8 mouse cellular contexts compared by ENCODE assay signal in genomic region chr1:119082231-119082991, GRCm38 (mm10). TPM values are rescaled to one million over a fixed set of nuclear protein-coding genes. Genes with fewer than 3 reads are reported as not detected.
A peak's percentile ranks its signal among the peaks of the same experiment; 100 is the strongest.
DNase-seq lines count a peak whose midpoint lies in the region; ATAC-seq and TF ChIP-seq lines count a peak whose summit lies in the region.

No protein-coding gene starts in this region.

- no peaks in the 10 kb centered on the region for H3K36me3 ChIP-seq in kidney, embryonic 14.5 days (ENCODE audit: control insufficient read depth, insufficient read depth, low read length)
- H3K36me3 ChIP-seq in liver, embryonic 11.5 days (ENCODE audit: control insufficient read depth, insufficient read depth, low read length), result no peaks in the 10 kb centered on the region
- H3K36me3 ChIP-seq in neural tube, embryonic 15.5 days, result no peaks in the 10 kb centered on the region

- peak; percentile 41 for ATAC-seq in kidney, embryonic 14.5 days (ENCODE audit: low FRiP score, low TSS enrichment)
- ATAC-seq in liver, embryonic 11.5 days (replicated peaks; ENCODE audit: low FRiP score), result peak; percentile 37; the same call in 1 of the 2 replicates
- peak; percentile 54; the same call in 1 of the 2 replicates for ATAC-seq in neural tube, embryonic 15.5 days (ENCODE audit: low FRiP score)
- no peak for ATAC-seq in erythroblast, adult 5-6 weeks (replicated peaks; ENCODE audit: low FRiP score, poor library complexity, severe bottlenecking)

- no peak overlapping the region for H3K9ac ChIP-seq in kidney, embryonic 14.5 days (ENCODE audit: low read depth, low read length)
- H3K9ac ChIP-seq in liver, embryonic 11.5 days (ENCODE audit: low read depth, low read length), result no peak overlapping the region
- H3K9ac ChIP-seq in neural tube, embryonic 15.5 days (replicated peaks), result no peak overlapping the region

- no peak overlapping the region for H3K27ac ChIP-seq in cerebellum, adult 2 months (ENCODE audit: insufficient read depth, low read length)
- no peak overlapping the region for H3K27ac ChIP-seq in kidney, embryonic 14.5 days (ENCODE audit: low read depth, low read length)
- no peak overlapping the region for H3K27ac ChIP-seq in liver, embryonic 11.5 days (ENCODE audit: low read depth, low read length)
- H3K27ac ChIP-seq in neural tube, embryonic 15.5 days (replicated peaks), result no peak overlapping the region

- peak; percentile 79 for TF ChIP-seq CTCF in cerebellum, adult 2 months (IDR thresholded peaks at IDR 0.05; ENCODE audit: borderline replicate concordance, insufficient read depth, low read depth, low read length)

- 17% methylated on average over 12 of the region's 12 CpGs for WGBS in cerebellum, adult 2 months
- WGBS in kidney, embryonic 14.5 days, result 41% methylated on average over 12 of the region's 12 CpGs
- WGBS in liver, embryonic 11.5 days, result 39% methylated on average over 12 of the region's 12 CpGs
- WGBS in neural tube, embryonic 15.5 days, result 47% methylated on average over 12 of the region's 12 CpGs

- no peak overlapping the region for H3K4me2 ChIP-seq in kidney, embryonic 14.5 days (replicated peaks; ENCODE audit: low read depth, low read length)
- no peak overlapping the region for H3K4me2 ChIP-seq in liver, embryonic 11.5 days
- no peak overlapping the region for H3K4me2 ChIP-seq in neural tube, embryonic 15.5 days

- H3K27me3 ChIP-seq in cerebellum, adult 2 months (ENCODE audit: control insufficient read depth, insufficient read depth, low read length), result no peaks in the 10 kb centered on the region
- H3K27me3 ChIP-seq in kidney, embryonic 14.5 days (ENCODE audit: control insufficient read depth, insufficient read depth, low read length), result no peaks in the 10 kb centered on the region
- H3K27me3 ChIP-seq in liver, embryonic 11.5 days (replicated peaks; ENCODE audit: control insufficient read depth, insufficient read depth, low read length), result peaks cover 7% of the 10 kb centered on the region; the same call in 1 of the 2 replicates
- H3K27me3 ChIP-seq in neural tube, embryonic 15.5 days (replicated peaks), result peaks cover 5% of the 10 kb centered on the region; the same call in 1 of the 2 replicates

- TF ChIP-seq POLR2A in cerebellum, adult 2 months (IDR thresholded peaks at IDR 0.05; ENCODE audit: borderline replicate concordance, insufficient read depth, low read length), result no peak

- no peaks in the 10 kb centered on the region for H3K9me3 ChIP-seq in kidney, embryonic 14.5 days (ENCODE audit: control insufficient read depth, low read length)
- H3K9me3 ChIP-seq in liver, embryonic 11.5 days (ENCODE audit: control insufficient read depth, low read length), result no peaks in the 10 kb centered on the region
- no peaks in the 10 kb centered on the region for H3K9me3 ChIP-seq in neural tube, embryonic 15.5 days (replicated peaks)

- H3K4me1 ChIP-seq in cerebellum, adult 2 months (ENCODE audit: control insufficient read depth, insufficient read depth, low read length), result no peaks in the 10 kb centered on the region
- H3K4me1 ChIP-seq in kidney, embryonic 14.5 days (ENCODE audit: control insufficient read depth, insufficient read depth, low read length), result no peaks in the 10 kb centered on the region
- H3K4me1 ChIP-seq in liver, embryonic 11.5 days (replicated peaks; ENCODE audit: control insufficient read depth, insufficient read depth, low read length), result 0 out of 2 replicates have a peak, but pooled peaks cover 2% of the 10 kb centered on the region
- peaks cover 8% of the 10 kb centered on the region; the same call in 1 of the 2 replicates for H3K4me1 ChIP-seq in neural tube, embryonic 15.5 days

- H3K4me3 ChIP-seq in cerebellum, adult 2 months (replicated peaks; ENCODE audit: insufficient read depth, low read depth, low read length), result no peak overlapping the region
- H3K4me3 ChIP-seq in kidney, embryonic 14.5 days (ENCODE audit: low read length), result no peak overlapping the region
- H3K4me3 ChIP-seq in liver, embryonic 11.5 days (ENCODE audit: low read depth, low read length), result no peak overlapping the region
- no peak overlapping the region for H3K4me3 ChIP-seq in neural tube, embryonic 15.5 days (replicated peaks)

- DNase-seq in spleen, postnatal 10 days (ENCODE audit: low spot score in 2 of 2), result peak; percentile 7 to 43
- DNase-seq in spleen, postnatal 4 days (ENCODE audit: low spot score in 2 of 2), result no peak
- peak; percentile 53 to 60 for DNase-seq in cerebellum, adult 2 months
- peak; percentile 31 for DNase-seq in frontal cortex, postnatal 25 days (ENCODE audit: low spot score in 2 of 2)
- DNase-seq in liver, embryonic 11.5 days (ENCODE audit: low spot score), result peak; percentile 54

RNA-seq across cellular contexts. Expression of gene Gli2, which starts 29.0 kb away (rescaled TPM):
- polyA plus RNA-seq in cerebellum, adult 2 months (2012; rRNA removed), result 2.4 and 2.7 TPM in 2 replicates
- 8.2 and 10.3 TPM in 2 replicates for polyA plus RNA-seq in kidney, embryonic 14.5 days (2014; fragmentation: Nextera tagmentation; extraction: Ambion mirVana)
- 3.4 and 3.6 TPM in 2 replicates for polyA plus RNA-seq in liver, embryonic 11.5 days (2014; fragmentation: Nextera tagmentation; extraction: Ambion mirVana)
- 1.6 and 3.1 TPM in 2 replicates for polyA plus RNA-seq in neural tube, embryonic 15.5 days (2015; fragmentation: Nextera tagmentation; extraction: Ambion mirVana)
- not detected in 2 replicates for total RNA-seq in erythroblast, adult 5-6 weeks (2015; ENCODE audit: low replicate concordance)
- total RNA-seq in erythroblast, adult 5-6 weeks (2017; ENCODE audit: low replicate concordance), result not detected in 2 replicates

Comparison
In these comparisons a context has a peak if more than half of its experiments do, and no peak if none do; other contexts are left out.
1. DNase-seq: peak in spleen, postnatal 10 days (2 of 2), cerebellum, adult 2 months (2 of 2), frontal cortex, postnatal 25 days (2 of 2) and liver, embryonic 11.5 days (single experiment); none in spleen, postnatal 4 days (0 of 2).